Mouse (Mus musculus) activated CD4-positive, CD25-positive, alpha-beta regulatory T cell, adult 9 weeks (primary cell): ENCODE results near the gene Specc1. TPM values are rescaled to one million over a fixed set of nuclear protein-coding genes. Genes with fewer than 3 reads are reported as not detected.

Experiments
- polyA plus RNA-seq: library from polyadenylated mRNA; unstranded; fragments of 100-300 nt; shearing (Covaris generic); gene quantifications from one replicate; pipeline ENCODE4 v1.2.1, GENCODE M21; 2017

Gene Specc1
- polyA plus RNA-seq: 3.4 TPM

GRCm38 (mm10) chr11:61956572-61957295 lies at the start of gene Specc1:
Gene Specc1 (plus strand): TSS chr11:61956763.

GRCm38 (mm10) chr11:61930098-61930517 lies 26.5 kb upstream of the Specc1 start, which contains the start of gene Akap10:
Gene Akap10 (minus strand): TSS chr11:61930252.

GRCm38 (mm10) chr11:62248401-62249244 lies 292.1 kb downstream of the Specc1 start, which contains the start of gene Adora2b:
Gene Adora2b (plus strand): TSS chr11:62248984.

Other genes starting within 250 kb of the Specc1 start
- 0.22 TPM for gene Slc5a10, start 235.9 kb upstream of the Specc1 start, polyA plus RNA-seq
- gene Prpsap2, start 194.7 kb upstream of the Specc1 start, polyA plus RNA-seq: 34.7 TPM
- 3.1 TPM for gene Ulk2, start 101.7 kb upstream of the Specc1 start, polyA plus RNA-seq
- gene Akap10, start 26.5 kb upstream of the Specc1 start, polyA plus RNA-seq: 56.9 TPM